Mouse (Mus musculus) frontal cortex, postnatal 14 days (tissue): ENCODE measurements at regions not wholly inside any gene's neighbourhood (a gene's known extent, or its start where the extent isn't known, plus 50 kb on each side); places are given as distances from the start of the nearest gene placed in this dataset.

ENCODE experiments used
- DNase-seq, 2 experiments: peaks; one replicate each; pipeline ENCODE4 v3.0.0; 2022; ENCODE audit warnings: low spot score in 2 of 2

- DNase-seq, result no peak
These were observed 253.3 kb downstream of the Cd83 start for GRCm38 (mm10) chr13:44037774-44038294.

DNA sequence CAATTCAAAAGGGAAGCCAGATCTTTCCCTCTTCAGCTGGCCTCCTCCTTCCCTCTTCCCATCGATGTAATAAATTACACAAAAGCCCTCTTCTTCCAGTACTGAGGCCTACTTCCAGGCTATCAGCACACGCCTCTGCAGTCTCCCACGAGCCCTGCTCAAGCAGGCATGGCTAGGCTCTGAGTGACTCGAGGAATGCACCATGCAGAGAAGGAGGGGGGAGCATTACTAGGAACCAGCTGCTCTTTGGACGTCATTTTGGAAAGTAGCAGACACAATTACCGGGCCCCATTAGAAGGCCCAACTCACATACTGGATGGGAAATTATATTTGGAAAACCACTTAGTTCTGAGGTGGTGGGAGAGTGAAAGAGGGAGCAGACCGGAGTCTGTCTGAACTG is 253.7 kb downstream of the Cd83 start:
- no peak for DNase-seq

- no peak for DNase-seq
These were observed 256.1 kb downstream of the Cd83 start for GRCm38 (mm10) chr13:44040640-44041039.

- no peak for DNase-seq
These were observed 258.3 kb downstream of the Cd83 start for GRCm38 (mm10) chr13:44042730-44043493.

DNA sequence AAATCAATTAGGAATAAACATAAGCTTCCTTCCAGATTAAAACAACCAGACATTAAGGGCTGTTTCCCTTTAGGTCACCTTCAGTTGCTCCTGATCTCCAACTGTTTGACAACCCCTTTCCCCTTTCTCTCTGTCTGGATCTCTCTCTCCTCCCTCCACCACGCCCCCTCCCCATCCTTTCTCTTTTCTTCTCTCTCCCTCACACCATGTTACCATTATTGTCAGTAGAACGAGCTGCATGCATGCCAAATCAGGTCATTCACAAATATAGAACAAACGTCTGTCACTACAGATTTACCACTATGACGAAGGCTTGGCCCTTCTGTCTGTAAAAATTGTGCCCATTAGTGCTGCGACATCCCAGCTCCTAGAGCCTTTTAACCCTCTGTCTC is 258.9 kb downstream of the Cd83 start:
- DNase-seq, result no peak

DNA sequence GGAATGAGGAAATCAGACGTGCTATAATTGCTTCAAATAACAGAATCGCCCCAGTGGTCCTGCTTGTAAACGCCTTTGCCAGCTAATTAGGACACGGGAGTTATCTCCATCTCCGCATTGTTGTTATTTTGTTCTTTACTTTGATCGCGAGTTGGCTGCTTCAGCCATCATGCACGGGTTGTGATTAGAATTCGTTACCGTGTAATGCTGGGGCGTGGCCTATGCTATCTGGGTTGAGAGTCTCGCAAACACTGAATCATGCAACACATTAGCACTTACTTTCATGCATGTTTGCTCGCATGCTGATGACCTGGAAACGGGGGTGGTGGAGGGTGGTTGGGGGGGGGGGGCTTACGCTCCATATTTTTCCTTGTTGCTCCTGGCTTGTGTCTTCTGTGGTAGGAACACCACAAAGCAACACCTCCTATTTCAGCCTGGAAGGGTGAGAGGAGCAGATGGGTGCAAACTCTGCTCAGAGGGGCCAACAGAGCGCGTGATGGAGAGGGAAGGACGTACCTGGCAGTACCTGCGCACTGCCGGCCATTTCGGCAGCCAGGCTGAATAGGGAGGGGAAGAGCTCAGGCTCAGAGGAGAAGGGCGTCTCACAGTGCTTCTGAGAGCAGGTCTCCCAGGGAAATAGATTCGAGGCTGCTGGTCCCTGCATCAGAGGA is 260.1 kb downstream of the Cd83 start:
- no peak for DNase-seq

DNA sequence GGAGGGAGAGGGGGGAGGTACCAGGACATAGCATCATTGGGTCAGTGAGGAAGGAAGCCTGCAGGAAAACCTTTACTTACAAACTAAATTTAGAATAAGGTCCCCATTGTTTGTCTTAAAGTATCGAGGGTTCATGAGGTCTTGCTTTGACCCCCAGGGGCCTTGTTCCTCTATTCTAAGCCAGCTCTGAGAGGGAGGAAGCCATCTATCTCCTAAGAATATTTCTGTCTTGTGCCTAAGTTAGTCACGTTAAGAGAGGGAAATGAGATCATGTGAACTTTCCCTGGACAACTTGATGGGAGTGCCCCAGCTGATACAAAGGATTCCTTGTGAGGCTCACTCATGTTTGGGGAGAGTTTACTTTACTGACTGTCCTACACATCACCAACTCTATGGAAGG is 261.9 kb downstream of the Cd83 start:
- no peak for DNase-seq

- no peak for DNase-seq
These were observed 269.6 kb downstream of the Cd83 start for GRCm38 (mm10) chr13:44054157-44054556.

DNA sequence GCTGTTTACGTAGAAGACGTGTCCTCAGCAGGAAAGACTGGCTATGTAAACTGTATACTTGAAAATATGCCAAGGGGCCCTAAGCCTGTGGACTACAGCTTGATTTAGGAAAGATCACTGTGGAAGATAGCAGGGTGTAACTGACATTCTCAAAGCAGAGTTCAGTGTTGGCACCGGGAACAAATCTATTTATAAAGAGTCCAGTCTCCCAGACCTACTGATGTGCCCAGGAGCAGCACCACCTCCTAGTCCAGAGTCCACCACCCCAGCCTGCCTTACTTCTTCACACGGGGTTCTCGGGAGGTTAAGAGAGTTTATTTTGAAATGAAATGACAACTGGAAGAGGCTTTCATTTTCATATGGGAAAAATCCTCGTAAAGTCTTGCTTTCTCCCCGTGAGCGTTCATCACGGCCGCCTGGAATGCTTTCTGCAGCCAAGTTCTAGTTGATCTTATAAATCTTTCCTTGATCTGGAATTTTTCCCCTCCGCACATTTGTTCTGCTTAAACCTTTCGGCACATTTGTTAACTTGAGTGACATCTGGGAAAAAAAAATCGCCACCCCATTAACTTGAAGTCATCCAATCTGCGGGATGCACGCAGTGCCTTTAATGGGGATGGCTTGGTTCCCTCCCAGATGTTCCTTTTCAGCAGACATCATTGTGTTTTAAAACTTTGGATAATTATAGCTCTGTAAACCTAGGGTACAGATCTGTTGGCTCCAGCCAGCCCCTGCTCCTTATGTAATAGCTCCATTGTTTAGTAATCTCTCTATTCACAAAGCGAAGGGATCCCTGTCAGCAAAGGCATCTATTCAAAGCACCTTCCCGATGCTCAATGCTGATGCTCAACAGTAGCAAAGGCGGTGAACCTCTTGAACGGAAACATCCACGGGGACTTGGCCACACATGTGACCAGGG is 271.3 kb downstream of the Cd83 start:
- no peak for DNase-seq

- no peak for DNase-seq
These were observed 272.1 kb downstream of the Cd83 start for GRCm38 (mm10) chr13:44056716-44057115.

- DNase-seq, result no peak
These were observed 273.0 kb downstream of the Cd83 start for GRCm38 (mm10) chr13:44057542-44057941.

DNA sequence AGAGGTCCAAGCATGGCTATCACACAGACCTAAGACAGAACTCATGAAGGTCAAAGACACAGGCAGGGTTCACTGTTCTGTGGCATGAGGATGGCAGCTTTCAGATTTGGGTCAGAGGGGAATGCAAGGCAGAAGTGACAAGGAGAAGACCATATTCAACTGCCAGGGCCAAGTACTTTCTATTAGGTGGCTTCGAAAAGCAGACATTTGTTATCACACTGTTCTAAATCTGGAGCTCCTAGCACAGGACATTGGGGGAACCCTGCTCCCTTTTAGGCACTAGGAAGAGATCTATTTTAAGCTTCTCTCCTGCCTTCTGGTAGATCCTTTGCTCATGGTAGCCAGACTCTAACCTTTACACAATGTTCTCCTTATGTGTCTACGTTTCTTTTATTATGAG is 273.7 kb downstream of the Cd83 start:
- DNase-seq, result no peak

DNA sequence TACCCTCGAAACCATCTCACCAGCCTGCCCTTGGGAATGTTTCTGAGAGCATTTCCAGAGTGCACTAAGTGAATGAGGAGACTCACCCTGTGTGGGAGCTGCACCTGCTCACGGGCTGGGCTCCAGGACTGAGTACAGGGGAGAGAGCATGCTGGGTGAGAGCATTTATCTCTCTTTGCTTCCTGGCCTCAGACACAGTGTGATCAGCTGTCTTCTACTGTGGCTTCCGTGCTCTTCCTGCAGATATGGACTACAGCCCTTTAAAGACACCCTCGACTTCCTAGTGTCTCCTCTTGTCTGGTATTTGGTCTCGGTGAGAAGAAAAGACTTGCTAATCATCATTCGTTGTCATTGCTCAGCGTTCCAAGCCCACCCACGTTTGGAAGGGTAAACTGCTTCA is 274.9 kb downstream of the Cd83 start:
- no peak for DNase-seq

- no peak for DNase-seq
These were observed 276.7 kb downstream of the Cd83 start for GRCm38 (mm10) chr13:44061286-44061685.

DNA sequence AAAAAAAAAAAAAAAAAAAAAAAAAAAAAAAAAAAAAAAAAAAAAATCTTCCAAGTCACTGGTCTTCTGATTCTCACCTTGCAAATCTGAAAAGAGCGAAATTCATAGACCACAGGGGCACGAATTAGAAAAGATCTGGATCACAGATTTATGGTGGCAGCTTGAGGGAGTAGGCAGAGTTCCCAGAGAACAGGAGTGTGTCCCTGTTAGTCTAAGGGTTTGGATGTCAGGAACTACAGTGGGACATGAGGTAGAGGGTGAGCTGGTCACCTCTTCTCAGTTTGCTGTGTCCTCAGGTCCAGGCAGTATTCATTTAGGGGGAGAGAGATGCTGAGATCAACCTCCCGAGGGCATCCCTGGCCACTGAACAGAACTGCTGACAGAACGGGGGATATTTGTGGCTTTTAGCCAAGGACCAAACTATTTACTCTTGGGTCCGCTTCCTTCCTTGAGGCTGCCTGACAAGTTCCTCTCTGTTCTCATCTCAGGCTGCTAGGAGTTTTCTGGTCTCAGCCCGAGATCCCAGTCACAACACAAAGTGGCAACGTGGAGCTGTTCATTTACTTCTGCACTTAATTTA is 277.2 kb downstream of the Cd83 start:
- DNase-seq, result no peak

DNA sequence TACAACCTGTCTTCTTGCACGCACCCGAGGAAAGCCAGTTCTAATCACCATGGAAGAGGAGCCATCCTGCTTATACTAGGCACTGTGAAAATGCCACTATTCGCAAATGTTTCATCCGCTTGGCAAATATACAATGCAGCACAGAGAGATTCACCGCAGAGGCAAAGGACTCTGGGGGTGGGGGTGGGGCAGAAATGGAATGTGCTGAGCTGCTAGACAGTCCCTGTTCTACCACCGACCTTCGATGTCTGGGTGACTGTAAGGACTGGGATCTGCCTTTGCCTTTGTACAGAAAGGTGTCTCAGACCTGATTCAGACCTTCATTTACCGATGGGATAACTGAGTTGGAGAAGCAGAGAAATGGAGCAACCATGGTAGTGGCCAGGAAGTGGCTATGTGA is 278.7 kb downstream of the Cd83 start:
- DNase-seq, result no peak

DNA sequence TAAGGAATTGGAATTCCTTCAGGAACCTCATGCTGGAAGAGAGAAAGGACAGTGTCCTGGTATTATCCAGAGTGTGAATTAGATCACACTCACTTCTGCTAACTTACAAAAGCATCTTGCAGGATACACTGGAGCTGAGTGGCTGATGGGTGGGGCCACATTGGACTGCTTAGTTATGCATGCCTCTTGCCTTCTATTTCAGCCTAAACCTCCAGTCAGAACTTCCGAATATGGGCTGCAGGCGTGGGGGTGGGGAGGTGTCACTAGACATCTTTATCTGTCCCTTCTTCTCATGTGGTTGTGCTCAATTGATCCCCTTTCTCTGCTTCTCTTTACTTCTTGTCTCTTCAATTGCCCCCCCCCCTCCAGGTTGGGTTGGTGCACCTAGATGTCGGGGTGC is 279.5 kb downstream of the Cd83 start:
- DNase-seq, result no peak

DNA sequence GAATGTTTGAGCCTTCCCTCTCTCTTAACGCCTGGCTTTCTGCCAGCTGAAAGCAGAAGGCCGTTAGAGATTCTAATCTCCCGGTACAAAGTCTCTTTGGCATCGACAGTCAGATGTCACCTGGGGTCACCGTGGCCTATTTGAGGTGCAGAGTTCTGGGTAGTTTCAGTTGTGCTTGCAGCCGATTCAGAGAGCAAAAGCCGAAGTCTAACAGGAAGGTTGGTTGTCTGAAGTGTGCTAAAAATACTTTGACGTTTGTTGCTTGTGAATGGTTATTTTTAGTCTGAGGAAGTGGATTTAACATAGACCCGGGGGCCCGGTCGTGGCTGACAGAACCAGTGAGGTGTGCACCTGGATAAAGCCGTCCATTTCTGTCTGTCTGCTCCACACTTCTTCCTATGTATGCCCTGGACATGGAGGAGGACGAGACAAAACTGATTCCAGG is 281.2 kb downstream of the Cd83 start:
- no peak for DNase-seq

DNA sequence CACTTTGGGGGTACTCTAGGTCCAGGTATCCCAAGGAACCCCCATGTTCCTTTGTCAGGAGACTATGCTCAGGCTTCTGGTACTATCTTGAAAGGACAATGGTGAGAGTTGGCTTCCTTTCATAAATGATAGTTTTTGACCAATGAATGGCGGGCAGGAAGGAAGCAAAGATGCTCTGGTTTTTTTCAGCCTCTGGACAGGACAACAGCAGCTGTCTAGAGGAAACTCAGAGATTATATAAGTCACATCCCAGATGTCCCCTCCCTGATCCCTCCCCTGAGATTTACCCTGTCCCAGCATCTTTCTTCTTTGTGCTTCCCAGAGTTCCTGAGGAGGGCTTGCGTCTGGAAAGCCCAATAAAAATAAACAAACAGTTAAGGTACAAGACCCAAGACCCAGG is 282.7 kb downstream of the Cd83 start:
- DNase-seq, result no peak

DNA sequence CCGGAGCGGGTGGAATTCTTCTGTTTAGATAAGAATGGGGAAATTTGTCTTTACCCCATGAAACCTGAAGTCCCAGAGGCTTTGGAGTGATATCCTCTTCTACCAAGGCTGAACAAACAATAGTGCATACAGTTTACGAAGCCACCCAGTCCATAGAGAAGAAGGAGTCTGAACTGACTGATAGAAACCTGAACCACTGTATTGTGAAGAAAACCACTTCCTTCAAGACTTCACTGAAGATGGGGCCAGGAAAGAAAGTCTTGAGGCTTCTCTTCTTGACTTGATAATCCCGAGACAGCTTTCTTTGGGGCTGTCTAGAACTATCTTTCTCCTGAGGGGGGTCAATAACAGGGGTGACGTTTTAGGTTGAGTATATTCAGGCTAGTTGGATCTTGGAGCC is 284.4 kb downstream of the Cd83 start:
- DNase-seq, result no peak

DNA sequence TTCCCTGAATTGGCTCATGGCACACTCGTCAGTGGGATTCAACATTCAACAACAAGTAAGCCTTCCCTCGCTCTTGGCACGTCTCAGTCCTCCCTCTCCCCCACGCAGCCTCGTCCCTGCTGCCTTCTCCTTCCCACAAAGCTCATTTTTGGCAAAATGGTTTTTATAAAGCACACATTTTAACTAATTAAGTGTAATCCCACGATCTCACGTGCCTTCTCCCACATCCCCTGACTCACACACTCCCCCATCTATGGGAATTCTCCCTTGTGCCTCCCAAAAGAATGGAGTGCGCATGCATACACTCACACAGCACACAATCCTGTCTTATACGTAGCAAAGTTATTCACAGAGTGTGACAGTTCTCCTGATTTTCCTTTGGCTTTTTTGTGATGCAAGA is 288.5 kb downstream of the Cd83 start:
- DNase-seq, result peak; percentile 39 to 54

DNA sequence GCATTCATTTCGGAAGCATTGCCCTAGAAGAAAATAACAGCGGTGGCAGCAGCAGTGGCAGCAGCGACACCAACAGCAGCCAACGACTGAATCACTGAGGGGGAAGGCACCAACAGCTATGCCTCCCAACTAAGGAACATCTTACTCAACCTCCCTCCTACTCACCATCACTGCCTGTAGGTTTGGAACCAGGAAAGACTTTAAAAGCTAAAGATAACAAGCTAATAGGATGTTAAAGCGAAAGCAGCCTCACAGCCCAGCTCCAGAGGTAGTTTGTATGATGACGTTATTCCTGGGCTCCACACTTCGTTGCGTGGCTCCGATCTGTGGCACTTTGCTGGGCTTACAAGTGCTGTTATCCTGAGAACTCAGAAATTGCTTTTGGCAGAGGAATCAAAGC is 289.6 kb downstream of the Cd83 start:
- peak; percentile 39 to 49 for DNase-seq
